Mouse (Mus musculus) thymus, adult 2 months (tissue): ENCODE data around the gene Olfr1317.

Experiments used
- CTCF ChIP-seq: fragments of 200-500 bp; IDR thresholded peaks from 2 replicates; pipeline ENCODE4 v1.5.1; 2012; ENCODE audit warnings: mild to moderate bottlenecking, control low read depth, low read length, moderate library complexity, borderline replicate concordance; ENCODE audit not compliant: control insufficient read depth, poor library complexity, insufficient read depth; ENCODE audit errors: extremely low read depth
- POLR2A ChIP-seq: fragments of 200-500 bp; IDR thresholded peaks from 2 replicates; pipeline ENCODE4 v1.6.1; 2012; ENCODE audit warnings: mild to moderate bottlenecking, low read length, control low read depth, moderate library complexity; ENCODE audit not compliant: control insufficient read depth, poor library complexity, insufficient read depth; ENCODE audit errors: extremely low read depth

DNA sequence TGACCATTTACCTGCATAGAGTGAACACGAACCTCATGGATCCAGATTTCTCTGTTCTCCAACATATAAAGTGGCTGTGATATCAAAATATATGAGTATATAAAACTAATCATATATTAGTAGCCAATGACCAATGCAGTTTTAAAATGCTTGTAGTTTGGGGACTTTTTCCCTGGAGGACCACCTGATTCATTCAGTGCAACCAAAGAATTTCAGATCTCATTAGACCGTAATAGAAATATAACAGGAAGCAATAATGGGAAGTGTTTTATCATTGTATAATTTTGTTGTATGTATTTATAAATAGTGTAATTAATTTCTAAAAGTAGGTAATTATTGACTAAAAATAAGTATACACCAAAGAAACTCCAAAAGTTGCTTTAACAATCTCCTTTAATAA, 5.3 kb upstream of the Olfr1317 start, which contains the start of gene Olfr1316:
- TF ChIP-seq CTCF (no peak), POLR2A (no peak)
